Comparison of ENCODE assay signal across 8 mouse cellular contexts in the genomic region with DNA sequence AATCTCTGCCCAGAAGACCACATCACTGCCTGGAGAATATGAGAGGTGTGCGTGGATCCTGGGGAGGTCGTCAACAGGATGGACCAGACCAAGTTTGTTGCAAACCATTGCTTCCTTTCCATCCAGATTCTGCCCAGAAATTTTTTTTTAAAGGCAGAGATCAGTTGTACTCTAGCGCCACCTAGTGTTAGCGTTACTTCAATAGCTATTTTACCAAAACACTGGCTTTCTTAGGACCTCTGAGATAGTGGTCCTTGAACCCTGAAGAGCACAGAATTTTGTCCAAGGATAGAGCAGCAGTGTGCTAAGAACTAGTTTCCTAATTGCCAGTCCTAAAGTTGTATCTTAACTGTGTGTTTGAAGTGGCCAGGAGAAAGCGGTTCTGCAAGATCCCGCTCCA. TPM values are rescaled to one million over a fixed set of nuclear protein-coding genes. Genes with fewer than 3 reads are reported as not detected.
DNase-seq lines count a peak whose midpoint lies in the region; ATAC-seq and TF ChIP-seq lines count a peak whose summit lies in the region.

No protein-coding gene starts in this region.

- no peak for ATAC-seq in limb, embryonic 14.5 days (ENCODE audit: low FRiP score, low read depth)
- peak; percentile 44; the same call in 1 of the 2 replicates for ATAC-seq in neural tube, embryonic 14.5 days (ENCODE audit: low read depth)

- H3K9ac ChIP-seq in limb, embryonic 14.5 days (ENCODE audit: low read depth, low read length, severe bottlenecking) = no peak overlapping the region
- H3K9ac ChIP-seq in neural tube, embryonic 14.5 days (replicated peaks; ENCODE audit: low read depth, low read length) = no peak overlapping the region

- WGBS in limb, embryonic 14.5 days = 22% methylated on average over 6 of the region's 6 CpGs
- WGBS in neural tube, embryonic 14.5 days = 29% methylated on average over 6 of the region's 6 CpGs

- DNase-seq in left cerebral cortex, adult 11 months (ENCODE audit: low spot score) = peak; percentile 8
- DNase-seq in left cerebral cortex, adult 8-10 months (ENCODE audit: low spot score in 2 of 2) = no peak
- DNase-seq in Muller cell, postnatal 12 days (ENCODE audit: inconsistent ontology term) = peak; percentile 38
- peak; percentile 68 to 88 for DNase-seq in cerebellum, postnatal 10 days
- peak; percentile 14 to 43 for DNase-seq in heart, postnatal 36 days
- DNase-seq in limb, embryonic 14.5 days (ENCODE audit: low spot score) = peak; percentile 89
- DNase-seq in spleen, adult 12 weeks (ENCODE audit: low spot score) = no peak

- intact Hi-C loops in heart, postnatal 36 days (cut with DNase I) = loop anchor here (1.0 to 5.0 kb wide), 3 partner anchors 61 to 503 kb away; no protein-coding TSS in a partner anchor

- H3K27me3 ChIP-seq in limb, embryonic 14.5 days (ENCODE audit: control insufficient read depth, insufficient read depth, low read length) = no peaks in the 10 kb centered on the region
- H3K27me3 ChIP-seq in neural tube, embryonic 14.5 days (ENCODE audit: control insufficient read depth, insufficient read depth, low read length) = no peaks in the 10 kb centered on the region; the same call in 1 of the 2 replicates

- H3K4me2 ChIP-seq in limb, embryonic 14.5 days (replicated peaks; ENCODE audit: low read depth, low read length, severe bottlenecking) = no peak overlapping the region
- H3K4me2 ChIP-seq in neural tube, embryonic 14.5 days (ENCODE audit: low read depth, low read length) = no peak overlapping the region

- no peaks in the 10 kb centered on the region for H3K9me3 ChIP-seq in limb, embryonic 14.5 days (ENCODE audit: control insufficient read depth, low read length)
- H3K9me3 ChIP-seq in neural tube, embryonic 14.5 days (ENCODE audit: control insufficient read depth, low read length) = no peaks in the 10 kb centered on the region

- no peaks in the 10 kb centered on the region for H3K4me1 ChIP-seq in limb, embryonic 14.5 days (ENCODE audit: control insufficient read depth, insufficient read depth, low read length)
- H3K4me1 ChIP-seq in neural tube, embryonic 14.5 days (ENCODE audit: control insufficient read depth, insufficient read depth, low read length) = peaks cover 4% of the 10 kb centered on the region; the same call in 1 of the 2 replicates

- TF ChIP-seq POLR2A in limb, embryonic 14.5 days (IDR thresholded peaks at IDR 0.05; ENCODE audit: borderline replicate concordance, extremely low read depth, insufficient read depth, insufficient read length) = no peak

- H3K27ac ChIP-seq in limb, embryonic 14.5 days (replicated peaks; ENCODE audit: low read depth, low read length) = no peak overlapping the region
- no peak overlapping the region for H3K27ac ChIP-seq in neural tube, embryonic 14.5 days (ENCODE audit: low read depth, low read length)

- no peaks in the 10 kb centered on the region for H3K36me3 ChIP-seq in limb, embryonic 14.5 days (ENCODE audit: control insufficient read depth, insufficient read depth, low read length)
- H3K36me3 ChIP-seq in neural tube, embryonic 14.5 days (ENCODE audit: control insufficient read depth, insufficient read depth, low read length) = no peaks in the 10 kb centered on the region

- no peak overlapping the region for H3K4me3 ChIP-seq in limb, embryonic 14.5 days (replicated peaks; ENCODE audit: low read length)
- no peak overlapping the region for H3K4me3 ChIP-seq in neural tube, embryonic 14.5 days (ENCODE audit: low read depth, low read length)

RNA-seq across cellular contexts. Expression of gene Gm10181, which starts 47.6 kb away (rescaled TPM):
- total RNA-seq in left cerebral cortex, adult 8-10 months (2022) = not detected
- total RNA-seq in heart, postnatal 36 days (2021) = not detected
- polyA plus RNA-seq in limb, embryonic 14.5 days (2012; rRNA removed) = not detected in 2 replicates
- not detected in 2 replicates for polyA plus RNA-seq in limb, embryonic 14.5 days (2014; fragmentation: Nextera tagmentation; extraction: Ambion mirVana)
- polyA plus RNA-seq in neural tube, embryonic 14.5 days (2014; fragmentation: Nextera tagmentation; extraction: Ambion mirVana) = not detected in 2 replicates

Comparison
In these comparisons a context has a peak if more than half of its experiments do, and no peak if none do; other contexts are left out.
1. DNase-seq: peak in left cerebral cortex, adult 11 months (single experiment), Muller cell, postnatal 12 days (single experiment), cerebellum, postnatal 10 days (2 of 2), heart, postnatal 36 days (2 of 2) and limb, embryonic 14.5 days (single experiment); none in left cerebral cortex, adult 8-10 months (0 of 2) and spleen, adult 12 weeks (single experiment).